Mouse (Mus musculus): Measurements from ENCODE around the gene Chd6.

- TF ChIP-seq MYC (IDR thresholded peaks at IDR 0.05; ENCODE audit: low read depth, low read length) (no peak), ETS1 (conservative IDR thresholded peaks at IDR 0.05; ENCODE audit: low read depth, low read length) (no peak), TCF12 (IDR thresholded peaks at IDR 0.05; ENCODE audit: low read depth, low read length) (no peak), CTCF (conservative IDR thresholded peaks at IDR 0.05 in 1 of 2, IDR thresholded peaks at IDR 0.05 in 1 of 2; ENCODE audit: low read depth in 2 of 2, low read length in 2 of 2) (no peak), NELFE (IDR thresholded peaks at IDR 0.05; ENCODE audit: low read depth, low read length) (no peak), CHD1 (IDR thresholded peaks at IDR 0.05; ENCODE audit: low read depth, low read length) (no peak), POLR2A (IDR thresholded peaks at IDR 0.05; ENCODE audit: low read depth, low read length) (no peak), ZNF384 (IDR thresholded peaks at IDR 0.05; ENCODE audit: low read depth, low read length) (no peak)
Observed at GRCm38 (mm10) chr2:160925203-160925602, 183.7 kb downstream of the Chd6 start.
